Mouse (Mus musculus) v-Abl transformed pro-B cells (cell line): ENCODE measurements around the gene Abcb10.

Experiments
- in situ Hi-C, 2 experiments: fragments of 400-800 bp; cut with MboI; formaldehyde crosslinking; loops; one replicate each; pipeline ENCODE4 v1.15.1; 2025; ENCODE audit not compliant: unreplicated experiment in 2 of 2

The Abcb10 gene

GRCm38 (mm10) chr8:123914635-123915034, 68.3 kb downstream of the Abcb10 start:
- in situ Hi-C loops = no loop called here

GRCm38 (mm10) chr8:123912265-123912664, 70.7 kb downstream of the Abcb10 start:
- in situ Hi-C loops = no loop called here

- in situ Hi-C loops = no loop called here
Measured at GRCm38 (mm10) chr8:123907604-123908003, 75.3 kb downstream of the Abcb10 start.

GRCm38 (mm10) chr8:123902653-123903052, 80.3 kb downstream of the Abcb10 start:
- in situ Hi-C loops = no loop called here
